Mouse (Mus musculus): ENCODE measurements around the gene Tkfc. TPM values are rescaled to one million over a fixed set of nuclear protein-coding genes. Genes with fewer than 3 reads are reported as not detected.
A peak's percentile ranks its signal among the peaks of the same experiment; 100 is the strongest.

The Tkfc gene
- total RNA-seq (2014; rRNA removed) (8.8 and 12.8 TPM in 2 replicates), polyA plus RNA-seq (2015; fragmentation: Nextera tagmentation; extraction: Ambion mirVana) (19.3 and 22.7 TPM in 2 replicates)

DNA sequence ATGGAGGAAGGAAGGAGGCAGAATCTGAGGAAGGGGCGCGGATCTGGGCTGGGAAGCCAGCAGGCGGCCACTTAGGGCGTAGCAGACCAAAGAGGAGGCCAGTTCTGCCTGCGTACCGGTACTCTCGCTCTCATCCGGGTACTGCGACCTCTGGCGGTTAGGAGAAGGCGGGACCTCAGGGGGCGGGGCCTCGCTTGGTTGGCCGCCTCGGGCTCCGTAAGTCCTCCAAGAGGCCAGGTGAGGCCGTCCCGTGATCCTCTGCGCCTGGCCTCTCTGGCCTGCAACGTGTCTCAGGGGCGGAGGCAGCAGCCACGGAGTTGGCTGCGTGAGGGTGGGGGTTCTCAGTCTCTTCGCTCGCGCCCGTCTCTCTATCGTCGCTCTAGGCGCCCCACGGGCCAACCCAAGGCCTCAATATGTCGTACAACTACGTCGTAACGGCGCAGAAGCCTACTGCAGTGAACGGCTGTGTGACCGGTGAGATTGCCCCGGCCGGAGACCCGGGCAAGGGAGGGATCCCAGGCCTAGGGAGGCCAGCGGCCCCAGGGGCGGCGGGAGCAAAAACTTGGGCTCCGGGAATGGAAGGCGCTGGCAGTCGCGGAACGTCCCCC lies at the start of gene Tkfc, which contains the start of gene Ddb1:
Tkfc (minus strand) TSS at position 362 of the 608 bp plus-strand sequence.
Ddb1 (plus strand) TSS at position 35 of the 608 bp plus-strand sequence.
- H3K27ac ChIP-seq (ENCODE audit: low read depth, low read length): peak within 1 kb of the TSS; percentile 91
- 2% methylated on average over 49 of the region's 49 CpGs for WGBS
- TF ChIP-seq CTCF (IDR thresholded peaks at IDR 0.05; ENCODE audit: low read depth): peak; percentile 82
- ATAC-seq (peak; percentile 96), DNase-seq (peak; percentile 99)
- H3K4me2 ChIP-seq (ENCODE audit: low read depth): peak within 1 kb of the TSS; percentile 73
- peaks cover 14% of the 10 kb centered on the region for H3K4me1 ChIP-seq (ENCODE audit: insufficient read depth)
- peaks cover 23% of the 10 kb centered on the region for H3K36me3 ChIP-seq (ENCODE audit: insufficient read depth)
- H3K9me3 ChIP-seq (ENCODE audit: low read length): no peaks in the 10 kb centered on the region
- H3K4me3 ChIP-seq (ENCODE audit: low read depth, low read length): peak within 1 kb of the TSS; percentile 93
- peak within 1 kb of the TSS; percentile 93 for H3K9ac ChIP-seq
- H3K27me3 ChIP-seq (ENCODE audit: insufficient read depth, low read length): no peaks in the 10 kb centered on the region

- no peak overlapping the region for H3K9ac ChIP-seq
- no peaks in the 10 kb centered on the region for H3K27me3 ChIP-seq (ENCODE audit: insufficient read depth, low read length)
- TF ChIP-seq CTCF (IDR thresholded peaks at IDR 0.05; ENCODE audit: low read depth): no peak
- H3K4me2 ChIP-seq (ENCODE audit: low read depth): no peak overlapping the region
- H3K27ac ChIP-seq (ENCODE audit: low read depth, low read length): no peak overlapping the region
- 75% methylated on average over 8 of the region's 8 CpGs for WGBS
- H3K4me1 ChIP-seq (ENCODE audit: insufficient read depth): no peaks in the 10 kb centered on the region
- no peak for ATAC-seq
- DNase-seq: no peak
- no peaks in the 10 kb centered on the region for H3K36me3 ChIP-seq (ENCODE audit: insufficient read depth)
- H3K4me3 ChIP-seq (ENCODE audit: low read depth, low read length): no peak overlapping the region
- no peaks in the 10 kb centered on the region for H3K9me3 ChIP-seq (ENCODE audit: low read length)
Observed at GRCm38 (mm10) chr19:10648156-10648555, 42.7 kb upstream of the Tkfc start.

DNA sequence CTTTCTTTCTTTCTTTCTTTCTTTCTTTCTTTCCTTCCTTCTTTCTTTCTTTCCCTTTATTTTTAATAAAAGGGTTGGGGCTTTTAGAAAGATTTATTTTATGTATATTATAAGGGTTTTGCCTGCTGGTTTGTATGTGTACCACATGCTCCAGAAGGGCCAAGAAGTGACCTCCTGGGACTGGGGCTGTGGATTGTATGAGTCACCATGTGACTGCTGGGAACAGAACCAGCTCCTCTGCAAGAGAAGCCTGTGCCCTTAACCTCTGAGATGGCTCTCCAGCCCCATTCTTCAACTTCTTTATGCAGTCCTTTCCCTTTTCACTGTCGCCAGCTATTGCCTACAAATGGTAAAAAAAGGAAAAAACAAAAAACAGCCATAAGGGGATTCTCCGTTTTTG lies 40.2 kb upstream of the Tkfc start:
- H3K27me3 ChIP-seq (ENCODE audit: insufficient read depth, low read length): no peaks in the 10 kb centered on the region
- no peak overlapping the region for H3K9ac ChIP-seq
- no peak overlapping the region for H3K4me2 ChIP-seq (ENCODE audit: low read depth)
- no peak overlapping the region for H3K4me3 ChIP-seq (ENCODE audit: low read depth, low read length)
- no peak for TF ChIP-seq CTCF (IDR thresholded peaks at IDR 0.05; ENCODE audit: low read depth)
- no peak overlapping the region for H3K27ac ChIP-seq (ENCODE audit: low read depth, low read length)
- no peaks in the 10 kb centered on the region for H3K36me3 ChIP-seq (ENCODE audit: insufficient read depth)
- H3K4me1 ChIP-seq (ENCODE audit: insufficient read depth): no peaks in the 10 kb centered on the region
- DNase-seq (no peak), ATAC-seq (no peak)
- WGBS: 91% methylated on average over 2 of the region's 2 CpGs
- no peaks in the 10 kb centered on the region for H3K9me3 ChIP-seq (ENCODE audit: low read length)

DNA sequence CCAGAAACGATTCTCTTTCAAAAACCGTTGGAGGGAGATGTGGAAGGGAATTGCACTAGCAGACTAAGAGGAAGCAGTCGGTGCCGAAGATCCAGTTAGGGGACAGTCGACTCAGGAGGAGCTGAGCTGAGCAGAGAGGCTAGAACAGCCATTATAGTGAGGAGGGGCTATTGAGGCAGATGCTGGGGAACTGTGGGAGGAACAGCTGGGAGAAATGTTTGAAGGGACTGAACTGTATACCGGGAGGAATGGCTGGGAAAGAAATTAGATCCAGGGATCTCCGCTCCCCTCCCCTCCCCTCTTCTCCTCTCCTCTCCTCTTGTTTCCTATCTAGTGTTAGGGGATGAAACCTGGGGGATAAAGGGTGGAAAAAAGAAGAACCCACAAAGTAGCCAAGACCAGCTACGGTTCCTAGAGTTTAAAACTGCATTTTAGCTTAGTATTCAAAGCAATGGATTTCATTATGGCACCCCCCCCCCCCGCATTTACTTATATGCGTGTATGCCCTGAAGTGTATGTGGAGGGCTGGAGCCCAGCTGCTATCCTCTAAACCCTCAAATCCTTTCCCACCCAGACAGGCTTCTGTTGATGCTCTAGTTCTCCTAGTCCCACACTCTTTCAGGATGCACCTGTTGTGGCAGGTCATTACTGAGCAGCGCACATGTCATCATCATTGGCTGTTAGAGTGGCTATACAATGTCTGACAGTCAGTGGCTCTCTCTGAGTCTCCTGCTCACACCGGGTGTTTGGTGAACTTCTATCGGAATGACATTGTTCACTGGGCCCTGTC lies 35.3 kb upstream of the Tkfc start:
- Histone ChIP-seq H3K27ac (ENCODE audit: low read depth, low read length) (no peak overlapping the region), H3K27me3 (ENCODE audit: insufficient read depth, low read length) (no peaks in the 10 kb centered on the region), H3K9ac (no peak overlapping the region), H3K4me2 (ENCODE audit: low read depth) (no peak overlapping the region), H3K36me3 (ENCODE audit: insufficient read depth) (no peaks in the 10 kb centered on the region), H3K4me3 (ENCODE audit: low read depth, low read length) (no peak overlapping the region), H3K4me1 (ENCODE audit: insufficient read depth) (no peaks in the 10 kb centered on the region), H3K9me3 (ENCODE audit: low read length) (no peaks in the 10 kb centered on the region)
- 52% methylated on average over 13 of the region's 13 CpGs for WGBS
- DNase-seq (no peak), ATAC-seq (0 out of 2 replicates have a peak, but pooled peaks have one; percentile 38)
- no peak for TF ChIP-seq CTCF (IDR thresholded peaks at IDR 0.05; ENCODE audit: low read depth)

- Histone ChIP-seq H3K27ac (ENCODE audit: low read depth, low read length) (no peak overlapping the region), H3K9me3 (ENCODE audit: low read length) (no peaks in the 10 kb centered on the region), H3K4me1 (ENCODE audit: insufficient read depth) (peaks cover 3% of the 10 kb centered on the region; the same call in 1 of the 2 replicates), H3K9ac (no peak overlapping the region), H3K4me3 (ENCODE audit: low read depth, low read length) (no peak overlapping the region), H3K4me2 (ENCODE audit: low read depth) (no peak overlapping the region), H3K36me3 (ENCODE audit: insufficient read depth) (no peaks in the 10 kb centered on the region), H3K27me3 (ENCODE audit: insufficient read depth, low read length) (no peaks in the 10 kb centered on the region)
- DNase-seq: no peak
- TF ChIP-seq CTCF (IDR thresholded peaks at IDR 0.05; ENCODE audit: low read depth): no peak
- peak; percentile 57 for ATAC-seq
- WGBS: 21% methylated on average over 5 of the region's 5 CpGs
Observed at GRCm38 (mm10) chr19:10640080-10640479, 34.6 kb upstream of the Tkfc start.

DNA sequence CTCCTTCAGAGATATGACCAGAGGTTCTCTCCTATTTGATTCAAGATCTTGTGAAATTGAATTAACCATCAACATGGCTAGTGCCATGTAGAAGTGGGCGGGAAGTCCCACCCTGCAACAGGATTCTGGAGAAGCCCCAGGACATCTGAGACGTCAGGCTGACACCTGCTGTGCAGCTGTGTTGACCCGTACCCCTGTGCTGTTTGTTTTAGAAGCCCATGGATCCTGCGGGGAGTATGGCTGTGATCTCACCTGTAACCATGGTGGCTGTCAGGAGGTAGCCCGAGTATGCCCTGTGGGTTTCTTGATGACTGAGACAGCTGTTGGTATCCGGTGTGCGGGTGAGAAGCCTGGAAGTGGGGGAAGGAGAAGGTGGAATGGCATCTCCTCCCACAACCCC lies 32.4 kb upstream of the Tkfc start:
- TF ChIP-seq CTCF (IDR thresholded peaks at IDR 0.05; ENCODE audit: low read depth): no peak
- H3K4me1 ChIP-seq (ENCODE audit: insufficient read depth): peaks cover 9% of the 10 kb centered on the region; the same call in 1 of the 2 replicates

DNA sequence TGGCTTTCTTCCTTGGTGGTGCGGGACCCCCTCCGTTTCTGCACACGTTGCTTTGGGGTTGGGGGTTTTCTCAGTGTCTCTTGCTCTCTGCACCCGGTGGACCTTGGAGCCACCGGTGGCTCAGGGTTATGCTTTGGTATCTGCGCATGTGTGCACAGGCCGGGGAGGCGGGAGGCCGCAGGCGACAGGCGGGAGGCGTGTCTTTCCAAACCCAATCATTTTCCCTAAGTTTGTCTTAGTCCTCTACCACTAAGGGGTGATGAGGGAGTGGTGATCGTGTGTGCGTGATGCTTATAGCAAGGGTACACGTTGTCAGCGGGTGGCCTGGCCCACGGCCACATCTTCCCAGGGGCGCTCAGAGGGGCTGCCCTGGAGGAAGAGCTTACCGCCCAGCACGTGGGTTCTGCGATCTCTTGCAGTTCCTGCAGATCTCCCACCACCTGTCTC lies 29.4 kb upstream of the Tkfc start:
- TF ChIP-seq CTCF (IDR thresholded peaks at IDR 0.05; ENCODE audit: low read depth): no peak
- H3K27ac ChIP-seq (ENCODE audit: low read depth, low read length): 0 out of 2 replicates have a peak overlapping the region, but pooled peaks have one; percentile 2
- H3K9me3 ChIP-seq (ENCODE audit: low read length): no peaks in the 10 kb centered on the region
- peak overlapping the region; percentile 54 for H3K9ac ChIP-seq
- H3K27me3 ChIP-seq (ENCODE audit: insufficient read depth, low read length): no peaks in the 10 kb centered on the region
- ATAC-seq: peak; percentile 95
- H3K4me1 ChIP-seq (ENCODE audit: insufficient read depth): peaks cover 9% of the 10 kb centered on the region; the same call in 1 of the 2 replicates
- H3K36me3 ChIP-seq (ENCODE audit: insufficient read depth): peaks cover 10% of the 10 kb centered on the region
- H3K4me3 ChIP-seq (ENCODE audit: low read depth, low read length): peak overlapping the region; percentile 37
- WGBS: 3% methylated on average over 21 of the region's 21 CpGs
- H3K4me2 ChIP-seq (ENCODE audit: low read depth): peak overlapping the region; percentile 92
- peak; percentile 77 for DNase-seq

More for the DNA sequence above, 32.4 kb upstream of the Tkfc start:
- WGBS: 67% methylated on average over 7 of the region's 7 CpGs
- no peaks in the 10 kb centered on the region for H3K9me3 ChIP-seq (ENCODE audit: low read length)
- ATAC-seq (no peak), DNase-seq (no peak)
- H3K4me2 ChIP-seq (ENCODE audit: low read depth): no peak overlapping the region
- no peak overlapping the region for H3K9ac ChIP-seq
- H3K27ac ChIP-seq (ENCODE audit: low read depth, low read length): no peak overlapping the region
- H3K4me3 ChIP-seq (ENCODE audit: low read depth, low read length): no peak overlapping the region
- no peaks in the 10 kb centered on the region for H3K27me3 ChIP-seq (ENCODE audit: insufficient read depth, low read length)
- no peaks in the 10 kb centered on the region for H3K36me3 ChIP-seq (ENCODE audit: insufficient read depth)

Measured in forebrain, postnatal 0 days (tissue).